Mouse (Mus musculus) 416B (cell line): ENCODE measurements around the gene Crb3.

Experiments used
- DNase-seq: peaks from one replicate; pipeline ENCODE4 v3.0.0; 2011; ENCODE audit warnings: low read depth

Crb3 gene

GRCm38 (mm10) chr17:57062548-57062947 is 3.6 kb downstream of the Crb3 start:
- DNase-seq, result no peak

GRCm38 (mm10) chr17:57063031-57063430 is 4.1 kb downstream of the Crb3 start:
- DNase-seq, result no peak

GRCm38 (mm10) chr17:57066908-57067307 is 8.0 kb downstream of the Crb3 start:
- no peak for DNase-seq

- no peak for DNase-seq
Measured at GRCm38 (mm10) chr17:57070272-57070671, 11.4 kb downstream of the Crb3 start.

- no peak for DNase-seq
Measured at GRCm38 (mm10) chr17:57070699-57071098, 11.8 kb downstream of the Crb3 start.

GRCm38 (mm10) chr17:57076916-57077315 is 18.0 kb downstream of the Crb3 start:
- DNase-seq, result no peak

GRCm38 (mm10) chr17:57078336-57078735 is 19.4 kb downstream of the Crb3 start, which contains the start of gene Dennd1c:
Gene Dennd1c (minus strand): TSS chr17:57078514.
- peak; percentile 59 for DNase-seq

- DNase-seq, result no peak
Measured at GRCm38 (mm10) chr17:57079919-57080318, 21.0 kb downstream of the Crb3 start.

GRCm38 (mm10) chr17:57081234-57081842 is 22.4 kb downstream of the Crb3 start:
- no peak for DNase-seq

GRCm38 (mm10) chr17:57082481-57082880 is 23.6 kb downstream of the Crb3 start:
- DNase-seq, result no peak

GRCm38 (mm10) chr17:57085970-57086757 is 27.3 kb downstream of the Crb3 start:
- DNase-seq, result no peak

GRCm38 (mm10) chr17:57087049-57087832 is 28.3 kb downstream of the Crb3 start, which contains the start of gene Tubb4a:
Gene Tubb4a (minus strand): TSS chr17:57087782.
- no peak for DNase-seq

GRCm38 (mm10) chr17:57094222-57094621 is 35.3 kb downstream of the Crb3 start:
- DNase-seq, result peak; percentile 73

- peak; percentile 64 for DNase-seq
Measured at GRCm38 (mm10) chr17:57095855-57096622, 37.1 kb downstream of the Crb3 start.

GRCm38 (mm10) chr17:57096623-57096920 is 37.7 kb downstream of the Crb3 start:
- DNase-seq, result peak; percentile 74

GRCm38 (mm10) chr17:57098321-57098720 is 39.4 kb downstream of the Crb3 start:
- peak; percentile 65 for DNase-seq

- DNase-seq, result peak; percentile 43
Measured at GRCm38 (mm10) chr17:57099629-57100325, 40.9 kb downstream of the Crb3 start.

GRCm38 (mm10) chr17:57102276-57102675 is 43.4 kb downstream of the Crb3 start:
- DNase-seq, result peak; percentile 74

- DNase-seq, result no peak
Measured at GRCm38 (mm10) chr17:57104496-57104895, 45.6 kb downstream of the Crb3 start.

GRCm38 (mm10) chr17:57105181-57106034 is 46.5 kb downstream of the Crb3 start, which contains the start of gene Tnfsf9:
Gene Tnfsf9 (plus strand): TSS chr17:57105325.
- peak; percentile 79 for DNase-seq
